Mouse (Mus musculus): ENCODE measurements around the gene Rnasel. TPM values are rescaled to one million over a fixed set of nuclear protein-coding genes. Genes with fewer than 3 reads are reported as not detected.

Gene Rnasel
- total and polyA plus RNA-seq, 2 experiments from 2014 or later, result 16.8 to 21.6 TPM

- Histone ChIP-seq H3K27ac (no peak overlapping the region), H3K9me3 (ENCODE audit: low read length) (no peaks in the 10 kb centered on the region), H3K9ac (replicated peaks; ENCODE audit: low read length) (no peak overlapping the region), H3K4me2 (ENCODE audit: low read depth, low read length) (no peak overlapping the region), H3K27me3 (ENCODE audit: insufficient read depth, low read length) (no peaks in the 10 kb centered on the region), H3K36me3 (ENCODE audit: insufficient read depth, low read length) (no peaks in the 10 kb centered on the region), H3K4me3 (ENCODE audit: low read length) (no peak overlapping the region), H3K4me1 (ENCODE audit: insufficient read depth, low read length) (no peaks in the 10 kb centered on the region)
- DNase-seq (ENCODE audit: low spot score) (no peak), ATAC-seq (no peak)
- no peak for TF ChIP-seq CTCF (IDR thresholded peaks at IDR 0.05; ENCODE audit: low read depth)
- WGBS, result 36% methylated on average over 1 of the region's 1 CpGs
Measured at GRCm38 (mm10) chr1:153783339-153783738, 34.1 kb downstream of the Rnasel start.

GRCm38 (mm10) chr1:153785608-153786007 lies 36.4 kb downstream of the Rnasel start:
- Histone ChIP-seq H3K36me3 (ENCODE audit: insufficient read depth, low read length) (no peaks in the 10 kb centered on the region), H3K4me3 (ENCODE audit: low read length) (no peak overlapping the region), H3K9ac (replicated peaks; ENCODE audit: low read length) (no peak overlapping the region), H3K4me1 (ENCODE audit: insufficient read depth, low read length) (no peaks in the 10 kb centered on the region), H3K27ac (no peak overlapping the region), H3K4me2 (ENCODE audit: low read depth, low read length) (no peak overlapping the region), H3K9me3 (ENCODE audit: low read length) (no peaks in the 10 kb centered on the region), H3K27me3 (ENCODE audit: insufficient read depth, low read length) (no peaks in the 10 kb centered on the region)
- ATAC-seq, result no peak
- 66% methylated on average over 4 of the region's 4 CpGs for WGBS
- TF ChIP-seq CTCF (IDR thresholded peaks at IDR 0.05; ENCODE audit: low read depth), result no peak
- DNase-seq (ENCODE audit: low spot score), result no peak

DNA sequence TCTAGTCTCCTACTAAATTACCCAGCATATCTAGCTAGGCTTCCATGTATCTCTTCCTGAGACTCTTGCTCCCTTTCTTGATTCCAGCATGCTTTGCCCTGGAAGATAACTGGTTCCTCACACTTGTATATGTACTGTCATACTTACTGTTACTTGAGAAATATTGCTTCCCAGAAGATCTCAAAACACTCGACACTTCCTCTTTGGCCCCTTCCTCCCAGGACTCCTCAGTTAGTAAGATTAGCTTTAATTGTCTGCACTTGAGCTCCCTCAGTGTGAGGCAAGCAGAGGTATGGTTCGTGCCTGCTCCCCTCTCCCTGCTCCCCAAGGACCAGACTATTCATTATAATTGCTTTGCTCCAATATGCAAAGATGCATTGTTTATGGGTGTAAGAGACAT lies 41.5 kb downstream of the Rnasel start:
- no peak for DNase-seq (ENCODE audit: low spot score)
- H3K36me3 ChIP-seq (ENCODE audit: insufficient read depth, low read length), result no peaks in the 10 kb centered on the region
- no peak overlapping the region for H3K4me2 ChIP-seq (ENCODE audit: low read depth, low read length)
- 56% methylated on average over 2 of the region's 2 CpGs for WGBS
- ATAC-seq, result no peak
- H3K9ac ChIP-seq (replicated peaks; ENCODE audit: low read length), result no peak overlapping the region
- H3K27ac ChIP-seq, result no peak overlapping the region
- H3K4me3 ChIP-seq (ENCODE audit: low read length), result no peak overlapping the region
- H3K9me3 ChIP-seq (ENCODE audit: low read length), result no peaks in the 10 kb centered on the region
- no peak for TF ChIP-seq CTCF (IDR thresholded peaks at IDR 0.05; ENCODE audit: low read depth)
- H3K27me3 ChIP-seq (ENCODE audit: insufficient read depth, low read length), result no peaks in the 10 kb centered on the region
- H3K4me1 ChIP-seq (ENCODE audit: insufficient read depth, low read length), result no peaks in the 10 kb centered on the region

DNA sequence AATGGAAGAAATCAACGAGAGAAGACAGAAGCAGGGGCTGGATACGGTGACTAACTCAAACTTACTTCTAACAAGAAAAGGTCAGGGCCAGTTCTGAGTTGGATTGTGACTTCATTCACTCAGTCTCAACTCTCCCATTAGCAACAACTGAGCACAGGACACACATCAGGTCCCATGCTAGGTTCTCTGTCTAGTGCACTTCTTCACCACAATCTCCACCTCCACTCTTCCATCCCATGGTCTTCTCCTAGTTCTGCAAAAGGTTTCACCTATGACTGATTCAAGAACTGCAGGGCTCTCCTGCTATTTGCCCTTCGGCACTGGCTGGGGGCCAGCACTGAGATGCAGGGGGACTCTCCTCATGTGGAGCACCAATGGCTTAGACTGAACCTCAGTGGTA lies 45.0 kb downstream of the Rnasel start:
- no peaks in the 10 kb centered on the region for H3K36me3 ChIP-seq (ENCODE audit: insufficient read depth, low read length)
- H3K4me2 ChIP-seq (ENCODE audit: low read depth, low read length), result no peak overlapping the region
- WGBS, result 92% methylated on average over 3 of the region's 3 CpGs
- H3K9me3 ChIP-seq (ENCODE audit: low read length), result no peaks in the 10 kb centered on the region
- no peak for ATAC-seq
- H3K4me1 ChIP-seq (ENCODE audit: insufficient read depth, low read length), result no peaks in the 10 kb centered on the region
- no peak for TF ChIP-seq CTCF (IDR thresholded peaks at IDR 0.05; ENCODE audit: low read depth)
- no peak overlapping the region for H3K4me3 ChIP-seq (ENCODE audit: low read length)
- no peak overlapping the region for H3K9ac ChIP-seq (replicated peaks; ENCODE audit: low read length)
- DNase-seq (ENCODE audit: low spot score), result no peak
- no peak overlapping the region for H3K27ac ChIP-seq
- H3K27me3 ChIP-seq (ENCODE audit: insufficient read depth, low read length), result no peaks in the 10 kb centered on the region

- no peaks in the 10 kb centered on the region for H3K9me3 ChIP-seq (ENCODE audit: low read length)
- H3K27me3 ChIP-seq (ENCODE audit: insufficient read depth, low read length), result no peaks in the 10 kb centered on the region
- 86% methylated on average over 7 of the region's 7 CpGs for WGBS
- H3K9ac ChIP-seq (replicated peaks; ENCODE audit: low read length), result no peak overlapping the region
- no peak for DNase-seq (ENCODE audit: low spot score)
- no peak overlapping the region for H3K27ac ChIP-seq
- no peaks in the 10 kb centered on the region for H3K4me1 ChIP-seq (ENCODE audit: insufficient read depth, low read length)
- TF ChIP-seq CTCF (IDR thresholded peaks at IDR 0.05; ENCODE audit: low read depth), result no peak
- no peak overlapping the region for H3K4me2 ChIP-seq (ENCODE audit: low read depth, low read length)
- H3K4me3 ChIP-seq (ENCODE audit: low read length), result no peak overlapping the region
- no peak for ATAC-seq
- no peaks in the 10 kb centered on the region for H3K36me3 ChIP-seq (ENCODE audit: insufficient read depth, low read length)
Measured at GRCm38 (mm10) chr1:153802691-153803090, 53.5 kb downstream of the Rnasel start.

- TF ChIP-seq CTCF (IDR thresholded peaks at IDR 0.05; ENCODE audit: low read depth), result no peak
- WGBS, result 78% methylated on average over 8 of the region's 8 CpGs
- no peak overlapping the region for H3K4me3 ChIP-seq (ENCODE audit: low read length)
- H3K9ac ChIP-seq (replicated peaks; ENCODE audit: low read length), result no peak overlapping the region
- DNase-seq (ENCODE audit: low spot score), result no peak
- no peak for ATAC-seq
- no peak overlapping the region for H3K27ac ChIP-seq
- no peaks in the 10 kb centered on the region for H3K27me3 ChIP-seq (ENCODE audit: insufficient read depth, low read length)
- H3K9me3 ChIP-seq (ENCODE audit: low read length), result no peaks in the 10 kb centered on the region
- no peaks in the 10 kb centered on the region for H3K4me1 ChIP-seq (ENCODE audit: insufficient read depth, low read length)
- H3K4me2 ChIP-seq (ENCODE audit: low read depth, low read length), result no peak overlapping the region
- H3K36me3 ChIP-seq (ENCODE audit: insufficient read depth, low read length), result no peaks in the 10 kb centered on the region
Measured at GRCm38 (mm10) chr1:153803530-153803929, 54.3 kb downstream of the Rnasel start.

- TF ChIP-seq CTCF (IDR thresholded peaks at IDR 0.05; ENCODE audit: low read depth), result peak; percentile 75
- no peak overlapping the region for H3K4me2 ChIP-seq (ENCODE audit: low read depth, low read length)
- H3K9me3 ChIP-seq (ENCODE audit: low read length), result no peaks in the 10 kb centered on the region
- no peaks in the 10 kb centered on the region for H3K4me1 ChIP-seq (ENCODE audit: insufficient read depth, low read length)
- 56% methylated on average over 13 of the region's 13 CpGs for WGBS
- no peak overlapping the region for H3K27ac ChIP-seq
- no peak overlapping the region for H3K4me3 ChIP-seq (ENCODE audit: low read length)
- DNase-seq (ENCODE audit: low spot score) (peak; percentile 78), ATAC-seq (no peak)
- no peaks in the 10 kb centered on the region for H3K27me3 ChIP-seq (ENCODE audit: insufficient read depth, low read length)
- H3K9ac ChIP-seq (replicated peaks; ENCODE audit: low read length), result no peak overlapping the region
- H3K36me3 ChIP-seq (ENCODE audit: insufficient read depth, low read length), result no peaks in the 10 kb centered on the region
Measured at GRCm38 (mm10) chr1:153807390-153807993, 58.3 kb downstream of the Rnasel start.

Other genes starting within 250 kb of the Rnasel start
- gene Npl, start 199.4 kb upstream of the Rnasel start, total RNA-seq (2014; rRNA removed), result 7.3 and 9.4 TPM in 2 replicates
- gene Npl, start 199.4 kb upstream of the Rnasel start, polyA plus RNA-seq (2015; fragmentation: Nextera tagmentation; extraction: Ambion mirVana), result 18.3 and 20.2 TPM in 2 replicates
- 23.9 and 40.1 TPM in 2 replicates for gene Rgs8, start 96.4 kb upstream of the Rnasel start, total RNA-seq (2014; rRNA removed)
- gene Rgs8, start 96.4 kb upstream of the Rnasel start, polyA plus RNA-seq (2015; fragmentation: Nextera tagmentation; extraction: Ambion mirVana), result 12.5 and 14.1 TPM in 2 replicates
- 3.8 and 4.3 TPM in 2 replicates for gene Rgs16, start 9.1 kb upstream of the Rnasel start, total RNA-seq (2014; rRNA removed)
- gene Rgs16, start 9.1 kb upstream of the Rnasel start, polyA plus RNA-seq (2015; fragmentation: Nextera tagmentation; extraction: Ambion mirVana), result 5.7 and 6.7 TPM in 2 replicates
- gene Rgsl1, start 94.7 kb downstream of the Rnasel start, total RNA-seq (2014; rRNA removed), result 0.14 and 0.37 TPM in 2 replicates
- gene Rgsl1, start 94.7 kb downstream of the Rnasel start, polyA plus RNA-seq (2015; fragmentation: Nextera tagmentation; extraction: Ambion mirVana), result 0.31 and 0.37 TPM in 2 replicates
- not detected in 2 replicates for gene Teddm1b, start 124.9 kb downstream of the Rnasel start, total RNA-seq (2014; rRNA removed)
- gene Teddm1b, start 124.9 kb downstream of the Rnasel start, polyA plus RNA-seq (2015; fragmentation: Nextera tagmentation; extraction: Ambion mirVana), result 0.11 and 0.23 TPM in 2 replicates
- not detected in 2 replicates for gene Teddm1a, start 142.3 kb downstream of the Rnasel start, total RNA-seq (2014; rRNA removed)
- not detected in 2 replicates for gene Teddm1a, start 142.3 kb downstream of the Rnasel start, polyA plus RNA-seq (2015; fragmentation: Nextera tagmentation; extraction: Ambion mirVana)
- 416 and 422 TPM in 2 replicates for gene Glul, start 150.5 kb downstream of the Rnasel start, total RNA-seq (2014; rRNA removed)
- gene Glul, start 150.5 kb downstream of the Rnasel start, polyA plus RNA-seq (2015; fragmentation: Nextera tagmentation; extraction: Ambion mirVana), result 308 and 349 TPM in 2 replicates
- gene Teddm2, start 150.8 kb downstream of the Rnasel start, total RNA-seq (2014; rRNA removed), result 0.72 and 1.6 TPM in 2 replicates
- 1.4 and 1.6 TPM in 2 replicates for gene Teddm2, start 150.8 kb downstream of the Rnasel start, polyA plus RNA-seq (2015; fragmentation: Nextera tagmentation; extraction: Ambion mirVana)